Mouse (Mus musculus) gastrocnemius, adult 8-10 months (tissue): ENCODE results near the gene Abraxas1. TPM values are rescaled to one million over a fixed set of nuclear protein-coding genes. Genes with fewer than 3 reads are reported as not detected.

Experiments
- total RNA-seq, 4 experiments: library from RNA; stranded (reverse); gene quantifications; 2 replicates each; pipeline ENCODE4 v1.2.4; 2022

The Abraxas1 gene
- total RNA-seq, 4 experiments from 2014 or later: 4.8 to 6.5 (median 5.1) TPM

Other genes starting within 250 kb of the Abraxas1 start
- under 1 TPM in 3 of 4 experiments, not detected in 1; 0.36 to 0.46 (median 0.40) TPM for gene Plac8, start 248.7 kb downstream of the Abraxas1 start, total RNA-seq
- 10 to 100 TPM; 82.2 to 86.2 (median 83.6) TPM for gene Coq2, start 145.8 kb downstream of the Abraxas1 start, total RNA-seq
- under 1 TPM; 0.15 to 0.51 (median 0.35) TPM for gene Hpse, start 101.2 kb downstream of the Abraxas1 start, total RNA-seq
- 1 to 10 TPM; 4.6 to 6.7 (median 5.9) TPM for gene Helq, start 22.4 kb downstream of the Abraxas1 start, total RNA-seq
- gene Mrps18c, start 22.3 kb downstream of the Abraxas1 start, total RNA-seq: 10 to 100 TPM; 67.1 to 90.8 (median 78.7) TPM
- 1 to 10 TPM; 5.6 to 9.2 (median 6.4) TPM for gene Gpat3, start 24.7 kb upstream of the Abraxas1 start, total RNA-seq